Mouse (Mus musculus) gastrocnemius, postnatal 4 days (tissue): ENCODE measurements around the gene Olfr611. TPM values are rescaled to one million over a fixed set of nuclear protein-coding genes. Genes with fewer than 3 reads are reported as not detected.
"Not testable (repeated sequence)": the region's sequence is repeated elsewhere in the genome, so short reads cannot be mapped to it uniquely, and the experiment has no call there.

Source experiments
- DNase-seq, 2 experiments: peaks; one replicate each; pipeline ENCODE4 v3.0.0; 2021 to 2022; ENCODE audit warnings: low spot score in 2 of 2, mixed read lengths in 2 of 2
- long read RNA-seq, 2 experiments: library from polyadenylated mRNA; stranded (forward); transcript quantifications; one replicate each; pipeline ENCODE4 v2.0.0; 2021
- total RNA-seq, 2 experiments: library from RNA; stranded (reverse); gene quantifications; 2 replicates each; pipeline ENCODE4 v1.2.3; 2021

Gene Olfr611
- not detected for total RNA-seq
- long read RNA-seq, experiment 1: 0 reads
- long read RNA-seq, experiment 2: 0 reads

DNA sequence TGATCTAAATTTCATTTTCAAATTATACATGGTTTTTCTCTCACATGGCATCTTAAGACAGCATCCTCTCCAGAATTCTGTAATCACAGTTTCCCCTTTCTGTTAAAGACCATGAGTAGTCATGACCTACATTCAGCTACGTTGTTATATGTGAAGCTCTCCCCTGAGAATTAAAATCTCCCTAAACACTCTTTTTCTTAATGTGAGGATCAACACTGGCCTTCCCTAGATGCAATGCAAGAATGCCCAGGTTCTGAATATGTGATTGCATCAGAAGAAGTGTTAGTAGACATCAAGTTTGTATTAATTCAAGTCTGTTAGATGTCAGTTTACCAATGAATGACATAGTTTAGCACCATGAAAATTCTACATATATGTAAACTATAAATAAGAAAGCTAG, at the start of gene Olfr611:
Gene Olfr611, minus strand, starts transcription at position 101 of the 400 bp plus-strand sequence.
- DNase-seq: not testable (repeated sequence)

- no peak for DNase-seq
Measured at GRCm38 (mm10) chr7:103569043-103569442, 48.4 kb upstream of the Olfr611 start, which contains the start of gene Olfr616. TSS of gene Olfr616 (minus strand) at chr7:103569143.

GRCm38 (mm10) chr7:103555779-103556178, 35.1 kb upstream of the Olfr611 start, which contains the start of gene Olfr615:
TSS of gene Olfr615 (plus strand) at chr7:103556079.
- no peak for DNase-seq

GRCm38 (mm10) chr7:103547774-103548173, 27.1 kb upstream of the Olfr611 start, which contains the start of gene Olfr613:
TSS of gene Olfr613 (plus strand) at chr7:103548074.
- no peak for DNase-seq

- not testable (repeated sequence) for DNase-seq
Measured at GRCm38 (mm10) chr7:103542617-103543016, 22.0 kb upstream of the Olfr611 start, which contains the start of gene Olfr612. TSS of gene Olfr612 (minus strand) at chr7:103542717.

DNA sequence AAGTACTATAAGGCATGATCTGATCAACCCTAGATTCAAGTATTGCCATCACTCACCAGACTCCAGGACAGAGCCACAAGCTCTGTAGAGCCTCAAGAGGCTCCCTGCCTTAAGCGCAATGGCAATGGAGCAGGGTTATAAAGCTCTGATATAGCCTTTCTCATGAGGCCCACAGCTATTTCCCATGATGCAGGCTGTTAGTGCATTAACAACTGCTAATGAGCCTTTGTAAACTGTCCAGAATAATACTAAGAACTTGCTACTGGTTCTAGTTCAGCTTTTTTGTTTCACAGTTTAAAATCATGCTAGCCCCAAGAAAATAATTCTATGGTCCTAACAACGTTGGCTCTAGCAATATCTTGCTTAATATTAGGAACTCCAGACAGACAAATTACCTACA, 8.6 kb downstream of the Olfr611 start, which contains the start of gene Olfr610:
Gene Olfr610, minus strand, starts transcription at position 101 of the 400 bp plus-strand sequence.
- no peak for DNase-seq

- no peak for DNase-seq
Measured at GRCm38 (mm10) chr7:103497962-103498361, 22.7 kb downstream of the Olfr611 start, which contains the start of gene Olfr609. TSS of gene Olfr609 (minus strand) at chr7:103498062.

DNA sequence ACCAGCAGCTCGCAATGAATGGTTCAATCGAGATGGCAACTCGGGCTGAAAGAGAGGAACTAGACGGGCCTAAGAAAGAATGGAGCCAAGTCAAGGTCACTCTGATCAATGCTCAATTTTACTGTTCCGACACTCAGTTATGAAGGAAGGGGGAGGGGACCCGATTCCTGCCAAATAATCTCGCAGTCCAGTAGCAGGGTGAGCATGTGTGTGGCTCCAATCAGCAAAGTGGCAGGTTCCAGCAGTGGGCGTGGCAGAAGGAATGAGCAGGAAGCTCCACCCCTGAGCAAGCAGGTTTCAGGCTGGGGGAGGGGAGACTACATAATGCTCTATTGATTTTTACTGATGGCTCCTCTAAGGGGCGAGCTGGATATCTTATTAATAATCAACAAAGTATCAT, 43.5 kb downstream of the Olfr611 start:
- DNase-seq: not testable (repeated sequence)

DNA sequence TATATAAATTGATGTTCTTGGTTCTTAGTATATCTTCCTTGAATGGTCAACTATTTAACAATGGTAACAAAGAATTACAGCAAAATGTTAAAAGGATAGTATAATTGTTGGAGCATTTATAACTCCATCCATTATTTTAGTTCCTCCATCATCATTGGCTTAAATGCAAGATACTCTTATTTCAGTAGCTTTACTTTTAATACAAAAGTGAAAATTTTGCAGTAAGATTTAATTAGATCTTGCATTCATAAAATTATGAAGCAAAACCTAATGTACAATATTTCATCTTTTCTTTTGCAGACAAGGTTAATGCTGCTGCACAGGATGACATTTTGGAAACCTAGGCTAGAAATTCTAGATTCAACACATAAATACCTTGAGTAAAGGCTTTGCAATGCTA, 51.1 kb downstream of the Olfr611 start, which contains the start of gene Olfr608:
Gene Olfr608, plus strand, starts transcription at position 301 of the 400 bp plus-strand sequence.
- no peak for DNase-seq

Other genes with a start within 250 kb of the Olfr611 start
- not detected for gene Olfr596, start 215.2 kb downstream of the Olfr611 start, total RNA-seq
- not detected for gene Olfr597, start 204.5 kb downstream of the Olfr611 start, total RNA-seq
- not detected for gene Olfr598, start 197.3 kb downstream of the Olfr611 start, total RNA-seq
- gene Olfr599, start 184.9 kb downstream of the Olfr611 start, total RNA-seq: not detected
- not detected for gene Olfr600, start 171.2 kb downstream of the Olfr611 start, total RNA-seq
- gene Olfr601, start 158.2 kb downstream of the Olfr611 start, total RNA-seq: not detected
- not detected for gene Olfr603, start 134.7 kb downstream of the Olfr611 start, total RNA-seq
- not detected for gene Usp17lc, start 105.8 kb downstream of the Olfr611 start, total RNA-seq
- gene Olfr605, start 75.4 kb downstream of the Olfr611 start, total RNA-seq: not detected
- not detected for gene Olfr606, start 71.8 kb downstream of the Olfr611 start, total RNA-seq
- not detected for gene Olfr607, start 56.7 kb downstream of the Olfr611 start, total RNA-seq
- not detected for gene Olfr608, start 51.0 kb downstream of the Olfr611 start, total RNA-seq
- gene Olfr609, start 22.8 kb downstream of the Olfr611 start, total RNA-seq: not detected
- not detected for gene Olfr610, start 8.7 kb downstream of the Olfr611 start, total RNA-seq
- not detected for gene Olfr612, start 21.9 kb upstream of the Olfr611 start, total RNA-seq
- gene Olfr613, start 27.2 kb upstream of the Olfr611 start, total RNA-seq: not detected
- gene Olfr615, start 35.2 kb upstream of the Olfr611 start, total RNA-seq: not detected
- gene Olfr616, start 48.3 kb upstream of the Olfr611 start, total RNA-seq: not detected
- not detected for gene Olfr617, start 52.2 kb upstream of the Olfr611 start, total RNA-seq
- not detected for gene Olfr618, start 69.3 kb upstream of the Olfr611 start, total RNA-seq
- not detected for gene Olfr619, start 79.7 kb upstream of the Olfr611 start, total RNA-seq
- not detected for gene Olfr620, start 91.7 kb upstream of the Olfr611 start, total RNA-seq
- gene Olfr622, start 121.9 kb upstream of the Olfr611 start, total RNA-seq: not detected
- not detected for gene Olfr623, start 142.9 kb upstream of the Olfr611 start, total RNA-seq
- not detected for gene Olfr624, start 150.3 kb upstream of the Olfr611 start, total RNA-seq
- not detected for gene Olfr625-ps1, start 161.9 kb upstream of the Olfr611 start, total RNA-seq
- not detected for gene Olfr243, start 193.8 kb upstream of the Olfr611 start, total RNA-seq
- gene Olfr628, start 209.5 kb upstream of the Olfr611 start, total RNA-seq: not detected
- gene Olfr629, start 224.1 kb upstream of the Olfr611 start, total RNA-seq: not detected
- gene Olfr630, start 236.5 kb upstream of the Olfr611 start, total RNA-seq: not detected